Mouse (Mus musculus): Measurements from ENCODE around the gene Ttc25. TPM values are rescaled to one million over a fixed set of nuclear protein-coding genes. Genes with fewer than 3 reads are reported as not detected.

Gene Ttc25
- polyA plus RNA-seq, 1 experiment from 2014 or later: 0.66 TPM

DNA sequence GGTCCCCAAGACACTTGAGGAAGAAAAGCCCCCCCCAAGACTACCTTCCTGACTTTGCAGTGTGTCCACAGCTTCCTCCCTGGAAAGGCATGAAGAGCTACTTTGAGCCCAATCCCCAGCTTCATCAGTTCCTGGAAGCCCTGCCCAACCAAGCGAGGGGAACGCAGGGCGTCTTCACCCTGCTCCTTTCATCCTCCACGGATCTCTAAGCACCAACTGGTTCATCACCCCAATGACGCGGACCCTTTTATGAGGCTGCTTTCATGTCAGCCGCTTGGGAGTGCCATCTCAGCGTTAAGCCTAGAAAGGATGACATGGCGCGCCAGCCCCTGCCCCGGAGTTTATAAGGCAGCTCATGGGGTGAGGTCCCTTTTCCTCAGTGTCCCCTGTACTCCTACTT is 74.6 kb downstream of the Ttc25 start, which contains the start of gene Dnajc7:
TSS of gene Dnajc7 (minus strand) at position 187 of the 400 bp plus-strand sequence.
- Histone ChIP-seq H3K27ac (peak within 1 kb of the TSS; percentile 96), H3K36me3 (peaks cover 6% of the 10 kb centered on the region), H3K9me3 (replicated peaks) (no peaks in the 10 kb centered on the region), H3K4me2 (peak within 1 kb of the TSS; percentile 88), H3K4me3 (peak within 1 kb of the TSS; percentile 83), H3K4me1 (replicated peaks) (peaks cover 31% of the 10 kb centered on the region), H3K9ac (peak within 1 kb of the TSS; percentile 85), H3K27me3 (no peaks in the 10 kb centered on the region)
- no peak for ATAC-seq (replicated peaks; ENCODE audit: insufficient number of reproducible peaks, insufficient read depth, low FRiP score, low read depth)
- 5% methylated on average over 11 of the region's 11 CpGs for WGBS

Other genes starting within 250 kb of the Ttc25 start
- 1,413 and 1,738 TPM in 2 replicates for gene Eif1, start 225.7 kb upstream of the Ttc25 start, polyA plus RNA-seq (2015; fragmentation: Nextera tagmentation; extraction: Ambion mirVana)
- gene Gast, start 211.2 kb upstream of the Ttc25 start, polyA plus RNA-seq (2015; fragmentation: Nextera tagmentation; extraction: Ambion mirVana): not detected in 2 replicates
- 5.3 and 7.7 TPM in 2 replicates for gene Hap1, start 189.5 kb upstream of the Ttc25 start, polyA plus RNA-seq (2015; fragmentation: Nextera tagmentation; extraction: Ambion mirVana)
- gene Jup, start 147.8 kb upstream of the Ttc25 start, polyA plus RNA-seq (2015; fragmentation: Nextera tagmentation; extraction: Ambion mirVana): 117 and 140 TPM in 2 replicates
- gene P3h4, start 130.8 kb upstream of the Ttc25 start, polyA plus RNA-seq (2015; fragmentation: Nextera tagmentation; extraction: Ambion mirVana): 48.3 and 63.1 TPM in 2 replicates
- gene Fkbp10, start 129.9 kb upstream of the Ttc25 start, polyA plus RNA-seq (2015; fragmentation: Nextera tagmentation; extraction: Ambion mirVana): 86.3 and 119 TPM in 2 replicates
- gene Nt5c3b, start 103.8 kb upstream of the Ttc25 start, polyA plus RNA-seq (2015; fragmentation: Nextera tagmentation; extraction: Ambion mirVana): 90.2 and 104 TPM in 2 replicates
- 0.33 and 0.42 TPM in 2 replicates for gene Klhl10, start 103.7 kb upstream of the Ttc25 start, polyA plus RNA-seq (2015; fragmentation: Nextera tagmentation; extraction: Ambion mirVana)
- gene Klhl11, start 72.9 kb upstream of the Ttc25 start, polyA plus RNA-seq (2015; fragmentation: Nextera tagmentation; extraction: Ambion mirVana): 6.9 and 8.7 TPM in 2 replicates
- gene Acly, start 17.6 kb upstream of the Ttc25 start, polyA plus RNA-seq (2015; fragmentation: Nextera tagmentation; extraction: Ambion mirVana): 49.5 and 76.6 TPM in 2 replicates
- 17.4 and 27.6 TPM in 2 replicates for gene Cnp, start 29.3 kb downstream of the Ttc25 start, polyA plus RNA-seq (2015; fragmentation: Nextera tagmentation; extraction: Ambion mirVana)
- gene Nkiras2, start 73.6 kb downstream of the Ttc25 start, polyA plus RNA-seq (2015; fragmentation: Nextera tagmentation; extraction: Ambion mirVana): 59.8 and 70.3 TPM in 2 replicates
- 184 and 206 TPM in 2 replicates for gene Dnajc7, start 74.6 kb downstream of the Ttc25 start, polyA plus RNA-seq (2015; fragmentation: Nextera tagmentation; extraction: Ambion mirVana)
- 0.09 and 0.16 TPM in 2 replicates for gene Zfp385c, start 146.8 kb downstream of the Ttc25 start, polyA plus RNA-seq (2015; fragmentation: Nextera tagmentation; extraction: Ambion mirVana)
- 1.5 and 2.1 TPM in 2 replicates for gene Dhx58, start 158.7 kb downstream of the Ttc25 start, polyA plus RNA-seq (2015; fragmentation: Nextera tagmentation; extraction: Ambion mirVana)
- 26.5 and 36.7 TPM in 2 replicates for gene Kat2a, start 166.9 kb downstream of the Ttc25 start, polyA plus RNA-seq (2015; fragmentation: Nextera tagmentation; extraction: Ambion mirVana)
- not detected in 2 replicates for gene Hspb9, start 168.2 kb downstream of the Ttc25 start, polyA plus RNA-seq (2015; fragmentation: Nextera tagmentation; extraction: Ambion mirVana)
- 13.0 and 16.2 TPM in 2 replicates for gene Rab5c, start 192.6 kb downstream of the Ttc25 start, polyA plus RNA-seq (2015; fragmentation: Nextera tagmentation; extraction: Ambion mirVana)
- 0.10 TPM in 1 of 2 replicates, not detected in the other for gene Kcnh4, start 214.3 kb downstream of the Ttc25 start, polyA plus RNA-seq (2015; fragmentation: Nextera tagmentation; extraction: Ambion mirVana)
- gene Hcrt, start 217.3 kb downstream of the Ttc25 start, polyA plus RNA-seq (2015; fragmentation: Nextera tagmentation; extraction: Ambion mirVana): not detected in 2 replicates
- gene Ghdc, start 225.3 kb downstream of the Ttc25 start, polyA plus RNA-seq (2015; fragmentation: Nextera tagmentation; extraction: Ambion mirVana): 5.5 and 8.1 TPM in 2 replicates